Mouse (Mus musculus) limb, embryonic 10.5 days (tissue): ENCODE measurements around the gene 4930451I11Rik. TPM values are rescaled to one million over a fixed set of nuclear protein-coding genes. Genes with fewer than 3 reads are reported as not detected.

Experiments used
- DNase-seq: peaks from one replicate; pipeline ENCODE4 v3.0.0-alpha.2; 2017; ENCODE audit warnings: low spot score
- H3K27ac ChIP-seq: fragments of 300-500 bp; sonication (generic); 2 replicates; pipeline ENCODE4 v1.5.1; 2016; ENCODE audit warnings: mild to moderate bottlenecking
- H3K27me3 ChIP-seq: fragments of 300-500 bp; sonication (generic); 2 replicates; pipeline ENCODE4 v1.6.1; 2016; ENCODE audit warnings: low read depth, mild to moderate bottlenecking; ENCODE audit not compliant: poor library complexity, severe bottlenecking
- H3K36me3 ChIP-seq: fragments of 300-500 bp; sonication (generic); 2 replicates; pipeline ENCODE4 v1.6.1; 2016; ENCODE audit warnings: mild to moderate bottlenecking, moderate library complexity
- H3K4me1 ChIP-seq: fragments of 300-500 bp; sonication (generic); 2 replicates; pipeline ENCODE4 v1.6.1; 2016
- H3K4me3 ChIP-seq: fragments of 300-500 bp; sonication (generic); 2 replicates; pipeline ENCODE4 v1.5.1; 2016; ENCODE audit warnings: mild to moderate bottlenecking, moderate library complexity
- H3K9me3 ChIP-seq: fragments of 300-500 bp; sonication (generic); replicated peaks from 2 replicates; pipeline ENCODE4 v1.6.1; 2016; ENCODE audit warnings: mild to moderate bottlenecking
- WGBS: fragments of 180-500 bp; shearing (Covaris S2); methylation state at CpG from one replicate; pipeline ENCODE4 v1.1.7; 2016; 5-methylcytosine and 5-hydroxymethylcytosine counted together
- polyA plus RNA-seq: library from polyadenylated mRNA; unstranded; fragments of >200 nt; fragmentation: Nextera tagmentation; extraction: Ambion mirVana; gene quantifications from 2 replicates; pipeline ENCODE4 v1.2.1, GENCODE M21; 2016

The 4930451I11Rik gene
- polyA plus RNA-seq, 1 experiment from 2014 or later = not detected

DNA sequence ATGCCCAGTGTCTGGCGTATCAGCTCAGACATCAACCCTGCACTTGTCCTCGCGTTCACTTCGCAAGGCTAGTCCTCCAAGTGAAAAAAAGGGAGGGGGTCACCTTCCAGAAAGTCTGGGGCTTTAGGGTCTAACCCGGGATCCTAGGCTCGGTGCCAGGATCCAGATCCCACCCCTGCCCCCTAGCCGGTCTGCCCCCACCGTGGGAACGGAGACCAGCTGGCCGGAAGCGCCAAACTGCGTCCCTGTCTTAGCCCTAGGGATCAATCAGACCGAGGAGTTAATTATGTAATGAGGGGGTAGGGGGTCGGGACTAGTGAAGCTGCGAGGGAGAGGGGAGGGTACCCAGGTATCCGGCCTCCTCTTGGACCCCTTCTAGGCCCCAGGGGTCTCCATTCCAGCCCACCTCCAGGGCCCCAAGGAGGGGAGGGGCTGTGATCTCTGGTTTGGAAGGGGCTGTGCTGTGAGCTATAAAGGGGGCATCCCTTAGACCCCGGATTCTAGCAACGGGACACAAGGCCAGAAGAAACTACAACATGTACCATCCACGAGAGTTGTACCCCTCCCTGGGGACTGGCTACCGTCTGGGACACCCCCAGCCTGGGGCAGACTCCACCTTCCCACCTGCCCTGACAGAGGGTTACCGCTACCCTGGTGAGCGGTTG lies 50.3 kb downstream of the 4930451I11Rik start, which contains the start of gene Tbx6:
Tbx6 (plus strand) TSS at position 513 of the 665 bp plus-strand sequence.
- peak; percentile 61 for DNase-seq
- 5% methylated on average over 22 of the region's 22 CpGs for WGBS
- Histone ChIP-seq H3K9me3 (no peaks in the 10 kb centered on the region), H3K27me3 (no peaks in the 10 kb centered on the region), H3K4me1 (peaks cover 63% of the 10 kb centered on the region), H3K36me3 (peaks cover 44% of the 10 kb centered on the region), H3K4me3 (peak within 1 kb of the TSS; percentile 57), H3K27ac (peak within 1 kb of the TSS; percentile 82)

Other genes starting within 250 kb of the 4930451I11Rik start
- gene Apobr, start 246.7 kb downstream of the 4930451I11Rik start, polyA plus RNA-seq = 0.29 and 0.51 TPM in 2 replicates
- 27.0 and 27.8 TPM in 2 replicates for gene Cln3, start 245.8 kb downstream of the 4930451I11Rik start, polyA plus RNA-seq
- not detected in 2 replicates for gene Il27, start 236.7 kb downstream of the 4930451I11Rik start, polyA plus RNA-seq
- gene Nupr1, start 200.8 kb downstream of the 4930451I11Rik start, polyA plus RNA-seq = 0.45 and 0.78 TPM in 2 replicates
- 69.0 and 69.2 TPM in 2 replicates for gene Sgf29, start 182.3 kb downstream of the 4930451I11Rik start, polyA plus RNA-seq
- gene Sult1a1, start 155.2 kb downstream of the 4930451I11Rik start, polyA plus RNA-seq = 0.11 and 0.49 TPM in 2 replicates
- 177 and 237 TPM in 2 replicates for gene Bola2, start 136.2 kb downstream of the 4930451I11Rik start, polyA plus RNA-seq
- gene Slx1b, start 135.9 kb downstream of the 4930451I11Rik start, polyA plus RNA-seq = 12.6 and 14.8 TPM in 2 replicates
- 28.9 and 37.8 TPM in 2 replicates for gene Coro1a, start 123.9 kb downstream of the 4930451I11Rik start, polyA plus RNA-seq
- gene Mapk3, start 72.0 kb downstream of the 4930451I11Rik start, polyA plus RNA-seq = 47.3 and 55.9 TPM in 2 replicates
- gene Gdpd3, start 65.3 kb downstream of the 4930451I11Rik start, polyA plus RNA-seq = 0.83 and 1.5 TPM in 2 replicates
- gene Ypel3, start 54.7 kb downstream of the 4930451I11Rik start, polyA plus RNA-seq = 51.7 and 84.9 TPM in 2 replicates
- 0.23 and 0.53 TPM in 2 replicates for gene Tbx6, start 50.2 kb downstream of the 4930451I11Rik start, polyA plus RNA-seq
- 450 and 462 TPM in 2 replicates for gene Ppp4c, start 39.1 kb downstream of the 4930451I11Rik start, polyA plus RNA-seq
- gene Fam57b, start 34.0 kb downstream of the 4930451I11Rik start, polyA plus RNA-seq = 0.20 and 0.21 TPM in 2 replicates
- gene Doc2a, start 15.8 kb upstream of the 4930451I11Rik start, polyA plus RNA-seq = 1.0 and 1.9 TPM in 2 replicates
- 51.9 and 57.2 TPM in 2 replicates for gene Hirip3, start 30.3 kb upstream of the 4930451I11Rik start, polyA plus RNA-seq
- 117 and 131 TPM in 2 replicates for gene Ino80e, start 30.7 kb upstream of the 4930451I11Rik start, polyA plus RNA-seq
- 48.5 and 56.4 TPM in 2 replicates for gene Taok2, start 53.1 kb upstream of the 4930451I11Rik start, polyA plus RNA-seq
- gene Tmem219, start 91.3 kb upstream of the 4930451I11Rik start, polyA plus RNA-seq = 15.6 and 16.6 TPM in 2 replicates
- gene Kctd13, start 97.2 kb upstream of the 4930451I11Rik start, polyA plus RNA-seq = 19.5 and 20.3 TPM in 2 replicates
- gene Asphd1, start 117.9 kb upstream of the 4930451I11Rik start, polyA plus RNA-seq = 0.11 TPM in 1 of 2 replicates, not detected in the other
- gene Sez6l2, start 118.9 kb upstream of the 4930451I11Rik start, polyA plus RNA-seq = 0.10 and 0.20 TPM in 2 replicates
- 89.4 and 99.5 TPM in 2 replicates for gene Cdipt, start 144.3 kb upstream of the 4930451I11Rik start, polyA plus RNA-seq
- 0.81 and 1.0 TPM in 2 replicates for gene Cdiptos, start 144.5 kb upstream of the 4930451I11Rik start, polyA plus RNA-seq
- 3.3 and 4.0 TPM in 2 replicates for gene Mvp, start 183.0 kb upstream of the 4930451I11Rik start, polyA plus RNA-seq
- gene Pagr1b, start 184.8 kb upstream of the 4930451I11Rik start, polyA plus RNA-seq = 0.90 TPM in 1 of 2 replicates, not detected in the other
- 88.5 and 95.0 TPM in 2 replicates for gene Pagr1a, start 185.7 kb upstream of the 4930451I11Rik start, polyA plus RNA-seq
- 30.8 and 44.7 TPM in 2 replicates for gene Gm42742, start 189.5 kb upstream of the 4930451I11Rik start, polyA plus RNA-seq
- gene Prrt2, start 189.6 kb upstream of the 4930451I11Rik start, polyA plus RNA-seq = 2.9 and 4.4 TPM in 2 replicates
- 86.0 and 88.1 TPM in 2 replicates for gene Maz, start 195.4 kb upstream of the 4930451I11Rik start, polyA plus RNA-seq
- 215 and 219 TPM in 2 replicates for gene Kif22, start 210.8 kb upstream of the 4930451I11Rik start, polyA plus RNA-seq